Mouse (Mus musculus) gastrocnemius, postnatal 25 days (tissue): ENCODE measurements around the gene Gsta2. TPM values are rescaled to one million over a fixed set of nuclear protein-coding genes. Genes with fewer than 3 reads are reported as not detected.
A peak's percentile ranks its signal among the peaks of the same experiment; 100 is the strongest.
"Not testable (repeated sequence)": the region's sequence is repeated elsewhere in the genome, so short reads cannot be mapped to it uniquely, and the experiment has no call there.

Experiments
- DNase-seq: peaks from one replicate; pipeline ENCODE4 v3.0.0; 2022
- long read RNA-seq, 2 experiments: library from polyadenylated mRNA; stranded (forward); transcript quantifications; one replicate each; pipeline ENCODE4 v2.0.0; 2021
- total RNA-seq, 2 experiments: library from RNA; stranded (reverse); gene quantifications; 1 replicate in 1 of 2; 2 replicates in 1 of 2; pipeline ENCODE4 v1.2.3; 2021

The Gsta2 gene
- not detected for total RNA-seq
- long read RNA-seq, experiment 1, partial matches to known transcripts = 0 of 1 reads
- long read RNA-seq, experiment 1, other reads (novel, unspliced or antisense) = 1 of 1 reads
- long read RNA-seq, experiment 2, partial matches to known transcripts = 0 of 1 reads
- long read RNA-seq, experiment 2, other reads (novel, unspliced or antisense) = 1 of 1 reads

GRCm38 (mm10) chr9:78355611-78356010 is at the start of gene Gsta2:
TSS of gene Gsta2 (minus strand) at chr9:78355788.
- DNase-seq = no peak

- DNase-seq = no peak
These were observed 46.0 kb upstream of the Gsta2 start for GRCm38 (mm10) chr9:78401596-78401995.

GRCm38 (mm10) chr9:78400570-78400969 is 45.0 kb upstream of the Gsta2 start:
- no peak for DNase-seq

- DNase-seq = no peak
These were observed 40.9 kb upstream of the Gsta2 start for GRCm38 (mm10) chr9:78396517-78396916.

GRCm38 (mm10) chr9:78395630-78396351 is 40.2 kb upstream of the Gsta2 start, which contains the start of gene Ddx43:
TSS of gene Ddx43 (plus strand) at chr9:78395777.
- peak; percentile 28 for DNase-seq

GRCm38 (mm10) chr9:78395244-78395629 is 39.6 kb upstream of the Gsta2 start:
- no peak for DNase-seq

- no peak for DNase-seq
These were observed 39.0 kb upstream of the Gsta2 start for GRCm38 (mm10) chr9:78394602-78395001.

GRCm38 (mm10) chr9:78393741-78394140 is 38.2 kb upstream of the Gsta2 start:
- no peak for DNase-seq

GRCm38 (mm10) chr9:78389981-78390380 is 34.4 kb upstream of the Gsta2 start:
- DNase-seq = no peak

GRCm38 (mm10) chr9:78386947-78387346 is 31.4 kb upstream of the Gsta2 start:
- DNase-seq = no peak

- no peak for DNase-seq
These were observed 30.3 kb upstream of the Gsta2 start for GRCm38 (mm10) chr9:78385893-78386292.

- no peak for DNase-seq
These were observed 22.7 kb upstream of the Gsta2 start, which contains the start of gene Ooep for GRCm38 (mm10) chr9:78378113-78378785. TSS of gene Ooep (minus strand) at chr9:78378725.

GRCm38 (mm10) chr9:78377546-78377945 is 22.0 kb upstream of the Gsta2 start:
- no peak for DNase-seq

GRCm38 (mm10) chr9:78375486-78375885 is 19.9 kb upstream of the Gsta2 start:
- DNase-seq = no peak

GRCm38 (mm10) chr9:78374885-78375389 is 19.3 kb upstream of the Gsta2 start:
- no peak for DNase-seq

- DNase-seq = no peak
These were observed 18.8 kb upstream of the Gsta2 start for GRCm38 (mm10) chr9:78374397-78374796.

GRCm38 (mm10) chr9:78372827-78373504 is 17.4 kb upstream of the Gsta2 start:
- no peak for DNase-seq

GRCm38 (mm10) chr9:78371441-78371840 is 15.9 kb upstream of the Gsta2 start:
- no peak for DNase-seq

- no peak for DNase-seq
These were observed 14.2 kb upstream of the Gsta2 start for GRCm38 (mm10) chr9:78369786-78370185.

- no peak for DNase-seq
These were observed 13.8 kb upstream of the Gsta2 start for GRCm38 (mm10) chr9:78369349-78369748.

- DNase-seq = no peak
These were observed 13.2 kb upstream of the Gsta2 start for GRCm38 (mm10) chr9:78368671-78369293.

- DNase-seq = not testable (repeated sequence)
These were observed 12.4 kb upstream of the Gsta2 start, which contains the start of gene Dppa5a for GRCm38 (mm10) chr9:78367959-78368358. TSS of gene Dppa5a (minus strand) at chr9:78368177.
